Mouse (Mus musculus): Measurements from ENCODE around the gene Timp4.

DNA sequence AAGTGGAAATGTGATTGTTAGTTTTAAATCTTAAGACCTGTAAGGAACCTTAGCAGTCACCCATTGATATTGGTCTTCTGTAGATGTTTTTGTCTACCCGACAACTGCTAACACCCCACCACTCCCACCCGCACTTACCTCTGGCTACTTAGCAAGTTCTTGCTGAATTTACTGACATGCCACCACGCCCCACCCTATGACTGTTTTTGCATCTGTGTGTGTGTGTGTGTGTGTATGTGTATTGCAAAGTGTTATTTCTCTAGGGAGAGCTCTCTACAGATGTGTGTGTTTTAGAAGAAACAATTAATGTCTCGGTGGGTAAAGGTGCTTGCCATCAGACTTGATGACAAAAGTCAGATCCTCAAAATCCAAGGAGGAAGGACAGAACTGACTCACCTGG is 25.0 kb downstream of the Timp4 start, which contains the start of gene Gm17482:
- TF ChIP-seq MXI1 (IDR thresholded peaks at IDR 0.05; ENCODE audit: low read depth, low read length) (no peak), JUND (conservative IDR thresholded peaks at IDR 0.05; ENCODE audit: low read depth, low read length) (no peak)

Measured in CH12.LX (cell line).